Mouse (Mus musculus) testis, postnatal 10 days (tissue): ENCODE results near the gene Prox2.

Source experiments
- DNase-seq: peaks from one replicate; pipeline ENCODE4 v3.0.0; 2021; ENCODE audit warnings: low spot score

Prox2 gene

DNA sequence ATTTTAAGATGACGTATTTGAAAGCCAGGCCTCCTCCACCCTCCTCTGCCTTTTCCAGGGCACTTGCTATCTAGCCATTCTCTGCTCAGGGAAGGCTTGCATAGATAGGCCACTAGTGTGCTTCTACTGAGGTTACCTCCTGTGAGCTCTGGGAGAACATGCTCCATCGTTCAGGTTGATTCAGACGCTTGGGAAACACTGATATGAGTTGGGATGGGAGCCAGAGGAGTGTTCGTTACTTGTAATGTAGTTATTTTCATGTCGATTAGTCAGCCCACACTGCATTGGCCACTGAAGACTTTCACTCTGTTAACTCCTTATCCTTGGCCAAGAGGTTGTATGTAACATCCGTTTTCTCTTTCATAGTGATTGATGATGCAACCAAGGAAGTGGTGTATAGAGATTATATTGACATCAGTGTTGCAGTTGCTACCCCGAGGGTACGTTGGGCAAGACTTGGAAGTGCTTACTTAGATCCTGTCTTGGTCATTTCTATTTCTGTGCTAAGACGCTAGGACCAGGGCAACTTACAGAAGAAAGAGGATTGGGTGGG is 18.9 kb upstream of the Prox2 start:
- no peak for DNase-seq

DNA sequence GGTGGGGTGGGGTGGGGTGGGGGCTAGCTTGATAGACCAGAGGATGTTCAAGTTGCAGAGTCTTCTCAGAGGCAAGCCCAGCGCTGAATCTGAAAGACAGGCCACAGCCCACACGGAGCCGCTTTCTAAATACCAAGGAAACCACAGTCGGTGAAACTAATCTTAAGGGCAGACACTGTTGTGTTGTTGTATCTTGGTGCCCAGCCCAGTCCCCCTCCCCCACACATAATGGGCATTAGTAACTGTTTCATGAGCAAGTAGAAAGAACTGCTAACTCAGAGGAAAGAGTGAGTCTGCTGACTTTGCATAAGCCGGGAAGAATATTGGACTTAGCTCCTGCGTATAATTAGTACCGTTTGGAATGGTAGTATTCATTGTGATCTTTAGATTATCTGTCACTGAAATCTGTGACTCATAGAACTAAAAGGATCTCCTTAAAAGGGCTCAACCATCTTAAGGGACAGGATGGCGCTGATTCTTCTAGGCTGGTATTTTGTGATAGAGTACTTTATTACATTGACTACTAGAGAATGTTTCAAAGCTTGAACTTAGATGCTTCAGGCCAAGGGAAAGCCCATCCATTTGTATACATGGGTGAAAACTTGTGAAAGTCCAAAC is 16.5 kb upstream of the Prox2 start:
- no peak for DNase-seq

DNA sequence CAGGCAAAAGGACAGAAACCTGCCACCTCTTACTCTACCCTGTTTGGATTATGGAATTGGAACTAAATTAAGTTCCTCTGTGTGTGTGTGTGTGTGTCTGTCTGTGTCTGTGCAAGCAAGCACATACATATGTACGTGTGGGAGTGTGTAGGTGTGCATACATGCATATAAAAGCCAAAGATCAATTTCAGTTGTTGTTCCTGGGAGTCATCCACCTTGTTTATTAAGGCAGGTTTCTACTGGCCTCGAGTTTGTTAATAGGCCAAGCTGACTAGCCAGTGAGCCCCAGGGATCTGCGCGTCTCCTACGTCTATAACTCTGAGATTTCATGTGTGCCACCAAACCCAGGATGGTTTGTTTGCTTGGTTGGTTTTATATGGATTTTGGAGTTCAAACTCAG is 14.2 kb upstream of the Prox2 start:
- no peak for DNase-seq

DNA sequence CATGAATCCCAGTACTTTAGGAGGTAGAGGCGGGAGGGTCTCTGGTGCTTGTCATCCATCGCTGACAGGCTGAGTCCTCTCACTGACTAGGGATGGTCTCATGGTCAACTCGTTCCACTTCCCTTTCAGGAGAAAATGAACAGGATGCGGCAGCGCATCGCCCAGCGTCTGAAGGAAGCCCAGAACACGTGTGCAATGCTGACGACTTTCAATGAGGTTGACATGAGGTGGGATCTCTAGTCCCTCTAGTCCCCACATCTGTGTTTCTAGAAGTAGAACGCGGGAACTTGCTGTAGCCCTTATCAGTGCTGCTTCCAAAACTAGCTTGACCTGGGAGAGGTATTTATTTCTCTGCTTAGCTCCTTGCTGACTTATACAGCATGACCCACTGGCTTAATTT is 13.1 kb upstream of the Prox2 start:
- no peak for DNase-seq

DNA sequence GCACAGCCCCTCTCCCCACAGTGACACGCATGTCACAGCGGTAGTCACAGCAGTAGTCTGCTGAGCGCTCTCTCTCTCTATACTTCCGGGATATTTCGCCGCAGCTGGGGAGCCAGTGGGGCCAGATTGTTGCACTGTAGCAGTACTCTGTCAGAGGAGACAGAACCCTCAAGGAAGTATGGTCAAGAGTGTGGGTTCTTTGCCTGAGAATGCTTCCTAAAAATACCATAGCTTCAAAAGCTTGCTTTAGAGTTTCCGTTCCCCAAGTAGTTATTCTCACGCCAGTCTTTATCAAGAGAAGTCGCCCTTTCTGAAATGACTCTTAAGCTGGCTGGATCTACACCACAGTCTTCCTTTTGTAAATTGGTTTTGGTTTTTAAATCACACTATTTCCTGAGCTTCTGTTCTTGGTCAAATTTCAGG is 12.6 kb upstream of the Prox2 start:
- DNase-seq = no peak

DNA sequence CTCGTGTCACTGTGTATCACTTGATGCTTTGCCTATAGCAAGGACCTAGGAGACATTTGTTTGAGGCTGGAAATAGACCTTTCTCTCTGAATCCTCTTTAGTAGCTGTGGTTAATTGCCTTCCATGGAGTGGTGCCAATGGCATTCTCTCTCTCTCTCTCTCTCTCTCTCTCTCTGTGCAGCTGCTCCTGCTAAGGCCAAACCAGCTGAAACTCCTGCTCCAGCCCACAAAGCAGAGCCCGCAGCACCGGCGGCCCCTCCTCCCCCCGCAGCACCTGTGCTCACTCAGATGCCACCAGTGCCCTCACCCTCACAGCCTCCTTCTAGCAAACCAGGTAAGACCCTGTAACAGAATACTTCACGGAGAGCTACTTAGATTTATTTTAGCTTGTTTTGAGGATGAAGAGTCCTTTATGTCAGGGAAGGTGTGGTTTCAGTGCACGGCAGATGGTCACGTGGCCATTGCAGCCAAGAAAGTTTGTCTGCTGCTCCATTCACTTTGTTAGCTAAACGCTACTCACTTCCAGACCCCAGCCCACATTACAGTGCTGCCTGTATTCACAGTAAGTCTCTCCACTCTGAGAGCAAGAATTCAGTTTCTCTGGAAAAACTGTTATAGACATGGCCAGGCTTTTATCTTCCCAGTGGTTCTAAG is 11.4 kb upstream of the Prox2 start:
- DNase-seq = no peak

- no peak for DNase-seq
Measured at GRCm38 (mm10) chr12:85115678-85116077, 5.1 kb upstream of the Prox2 start.

GRCm38 (mm10) chr12:85113917-85114316 is 3.4 kb upstream of the Prox2 start:
- no peak for DNase-seq

GRCm38 (mm10) chr12:85113337-85113736 is 2.8 kb upstream of the Prox2 start:
- DNase-seq = no peak

GRCm38 (mm10) chr12:85112550-85113251 is 2.1 kb upstream of the Prox2 start:
- no peak for DNase-seq

- no peak for DNase-seq
Measured at GRCm38 (mm10) chr12:85110011-85110697, 405 bp downstream of the Prox2 start.

- DNase-seq = no peak
Measured at GRCm38 (mm10) chr12:85109426-85109825, 1.1 kb downstream of the Prox2 start.

DNA sequence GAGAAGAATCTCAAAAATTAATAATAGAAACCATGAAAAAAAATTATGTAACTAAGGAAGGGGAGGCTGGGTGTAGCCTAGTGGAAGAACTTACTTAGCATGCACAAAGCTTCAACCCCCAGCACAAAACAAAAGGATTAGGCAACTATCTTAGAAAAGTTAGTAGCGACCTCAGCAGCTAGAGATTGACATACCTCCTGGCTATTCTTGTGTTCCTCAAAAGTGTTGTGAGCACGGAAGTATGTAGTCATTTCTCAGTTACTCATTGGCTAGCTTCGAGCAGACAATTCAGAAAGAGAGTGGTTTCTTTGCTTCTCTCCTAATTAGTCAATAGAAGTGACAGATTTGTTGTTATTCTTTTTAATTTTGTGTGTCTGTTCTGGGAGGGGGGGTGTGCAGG is 1.9 kb downstream of the Prox2 start:
- DNase-seq = no peak

- DNase-seq = no peak
Measured at GRCm38 (mm10) chr12:85106292-85106691, 4.3 kb downstream of the Prox2 start.

- no peak for DNase-seq
Measured at GRCm38 (mm10) chr12:85104789-85105188, 5.8 kb downstream of the Prox2 start.

DNA sequence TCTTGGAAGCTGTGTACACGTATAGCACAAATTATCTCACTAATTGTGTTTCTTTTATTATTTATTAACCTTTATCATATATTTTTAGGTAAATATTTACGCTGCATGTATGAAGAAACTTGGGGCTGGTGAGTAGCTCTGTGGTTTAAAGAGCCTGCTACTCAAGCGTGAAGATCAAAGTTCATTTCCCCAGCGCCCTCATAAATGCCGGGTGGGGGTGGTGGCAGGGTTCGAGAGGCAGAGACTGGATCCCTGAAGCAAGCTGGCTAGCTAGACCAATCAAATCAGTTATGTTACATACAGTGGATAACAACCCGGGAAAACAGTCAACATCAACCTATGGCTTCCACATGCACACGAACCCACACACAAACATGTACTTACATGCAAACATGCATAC is 7.5 kb downstream of the Prox2 start:
- DNase-seq = no peak

GRCm38 (mm10) chr12:85101521-85102106 is 8.9 kb downstream of the Prox2 start:
- DNase-seq = no peak

GRCm38 (mm10) chr12:85101001-85101400 is 9.6 kb downstream of the Prox2 start:
- no peak for DNase-seq

DNA sequence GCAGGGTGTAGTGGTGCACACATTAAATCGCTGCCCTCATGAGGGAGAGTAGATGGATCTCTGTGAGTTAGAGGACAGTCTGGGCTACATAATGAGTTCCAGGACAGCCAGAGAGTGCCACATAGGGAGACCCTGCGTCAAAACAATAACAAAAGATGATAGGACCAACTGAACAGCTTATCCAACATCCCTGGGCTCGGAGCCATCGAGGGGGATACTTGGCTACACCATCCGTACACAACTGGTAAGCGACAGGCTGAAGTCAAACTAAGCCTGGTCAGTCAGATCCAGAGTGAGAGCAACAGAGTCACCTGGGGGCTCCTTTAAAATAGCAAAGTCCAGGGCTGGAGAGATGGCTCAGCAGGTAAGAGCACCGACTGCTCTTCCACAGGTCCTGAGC is 14.7 kb downstream of the Prox2 start:
- no peak for DNase-seq

DNA sequence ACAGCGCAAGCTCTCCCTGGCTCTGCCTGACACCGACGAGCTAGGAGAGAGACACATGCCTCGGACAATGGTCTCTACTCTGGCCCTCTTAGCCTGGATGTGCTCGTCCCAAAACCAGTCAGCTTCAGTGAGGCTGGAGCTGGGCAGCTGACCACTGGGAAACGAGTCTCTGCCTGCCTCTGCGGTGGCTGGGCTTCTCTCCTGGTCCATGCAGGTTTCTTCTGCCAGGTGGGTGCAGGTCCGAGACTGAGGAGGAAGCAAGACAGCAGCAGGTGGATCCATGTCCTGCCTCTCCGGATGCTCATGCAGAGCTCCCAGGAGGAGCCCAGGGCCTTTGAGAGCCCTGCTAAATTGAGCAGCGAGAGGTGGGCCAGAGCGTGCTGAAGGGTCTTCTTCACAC is 15.4 kb downstream of the Prox2 start:
- no peak for DNase-seq

- DNase-seq = peak; percentile 66
Measured at GRCm38 (mm10) chr12:85094706-85095105, 15.9 kb downstream of the Prox2 start.

- peak; percentile 80 for DNase-seq
Measured at GRCm38 (mm10) chr12:85094010-85094409, 16.5 kb downstream of the Prox2 start.
